Mouse (Mus musculus): Measurements from ENCODE around the gene Upp2. TPM values are rescaled to one million over a fixed set of nuclear protein-coding genes. Genes with fewer than 3 reads are reported as not detected.

The Upp2 gene
- polyA plus RNA-seq, 1 experiment: 4.2 TPM

GRCm38 (mm10) chr2:58549960-58550359 is 17.1 kb upstream of the Upp2 start:
- no peak for DNase-seq (ENCODE audit: low read depth, low spot score)
- WGBS: 46% methylated on average over 6 of the region's 6 CpGs

- 68% methylated on average over 9 of the region's 9 CpGs for whole genome bisulfite sequencing
Measured at GRCm38 (mm10) chr2:58550488-58550887, 16.6 kb upstream of the Upp2 start.

GRCm38 (mm10) chr2:58551866-58552265 is 15.2 kb upstream of the Upp2 start:
- 81% methylated on average over 6 of the region's 6 CpGs for WGBS
- DNase-seq (ENCODE audit: low read depth, low spot score): no peak

More at GRCm38 (mm10) chr2:58550488-58550887, 16.6 kb upstream of the Upp2 start:
- DNase-seq (ENCODE audit: low read depth, low spot score): no peak

DNA sequence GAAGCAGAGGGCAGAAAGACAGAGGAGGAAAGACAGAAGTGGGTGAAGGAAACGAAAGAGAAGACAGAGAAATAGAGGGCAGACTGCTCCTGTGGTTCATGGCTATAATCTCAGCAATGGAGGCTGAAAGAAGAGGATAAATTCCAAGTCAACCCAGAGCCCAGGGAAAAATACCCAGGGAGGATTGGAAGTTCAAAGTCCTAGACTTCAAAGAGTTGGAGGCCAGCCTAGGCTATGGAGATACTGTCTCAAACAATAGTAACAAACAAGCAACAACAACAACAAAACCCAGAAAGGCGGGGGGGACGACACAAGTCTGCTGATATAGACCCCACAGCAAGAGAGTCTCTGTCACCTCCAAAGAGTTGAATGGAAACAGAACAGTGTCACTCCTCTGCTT is 14.8 kb upstream of the Upp2 start:
- DNase-seq (ENCODE audit: low read depth, low spot score): no peak
- WGBS: 52% methylated on average over 3 of the region's 3 CpGs

DNA sequence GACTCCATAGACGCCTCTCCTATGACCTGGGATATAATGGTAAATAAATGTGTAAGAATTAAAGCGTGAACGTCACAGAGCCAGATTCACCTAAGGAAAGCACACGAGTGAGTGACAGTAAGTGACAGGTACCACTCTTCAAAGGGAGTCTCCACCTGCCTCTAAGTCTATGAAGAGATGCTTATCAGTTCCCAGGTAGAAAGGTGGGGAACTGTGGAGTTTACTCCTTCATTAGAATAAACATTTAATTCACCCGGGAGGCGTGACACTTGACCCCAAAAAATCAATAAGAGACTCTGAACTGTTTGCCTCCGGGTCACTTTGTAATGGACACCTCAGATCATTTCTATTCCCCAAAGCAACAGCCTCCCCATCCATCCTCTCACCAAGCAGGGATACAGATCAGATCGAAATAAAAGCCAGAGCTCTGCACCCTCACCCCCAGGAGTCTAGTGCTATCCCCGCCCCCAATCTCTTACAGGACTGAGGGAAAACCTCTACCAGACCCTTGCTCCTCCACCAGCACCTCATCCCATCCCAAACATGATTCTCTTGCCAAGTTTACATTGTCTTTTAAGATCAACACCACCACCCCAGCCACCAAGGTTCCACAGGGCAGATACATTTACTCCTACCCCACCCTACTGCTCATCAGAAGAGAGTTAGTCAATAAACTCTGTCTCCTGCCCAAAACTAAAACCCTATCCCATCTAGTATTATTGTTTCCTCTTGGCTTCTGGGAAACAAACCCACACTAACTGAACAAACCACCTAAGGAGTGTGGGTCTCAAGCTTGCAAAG is 9.9 kb upstream of the Upp2 start:
- 61% methylated on average over 9 of the region's 9 CpGs for WGBS
- no peak for DNase-seq (ENCODE audit: low read depth, low spot score)

DNA sequence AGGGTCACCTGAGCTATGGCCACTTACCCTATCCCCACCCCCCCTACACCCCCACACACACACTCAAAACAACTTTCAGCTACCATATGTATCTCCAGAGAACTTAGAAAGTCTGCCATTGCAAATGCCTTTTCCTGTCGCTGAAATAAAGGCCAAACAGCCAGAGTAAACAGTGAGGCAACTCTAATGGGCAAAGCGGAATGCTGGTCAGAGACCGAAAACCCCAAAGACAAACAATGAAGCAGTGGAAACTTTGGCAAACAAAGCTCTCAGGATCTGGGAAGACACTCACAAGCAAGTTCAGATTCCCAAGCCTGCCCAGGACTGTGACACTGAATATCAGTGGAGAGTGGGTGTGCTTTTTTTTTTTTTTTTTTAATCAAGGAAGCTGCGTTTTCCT is 5.0 kb upstream of the Upp2 start:
- WGBS: 42% methylated on average over 4 of the region's 4 CpGs
- DNase-seq (ENCODE audit: low read depth, low spot score): no peak

GRCm38 (mm10) chr2:58565267-58565666 is 1.8 kb upstream of the Upp2 start:
- DNase-seq (ENCODE audit: low read depth, low spot score): no peak
- 51% methylated on average over 6 of the region's 6 CpGs for WGBS

- no peak for DNase-seq (ENCODE audit: low read depth, low spot score)
- 25% methylated on average over 6 of the region's 6 CpGs for WGBS
Measured at GRCm38 (mm10) chr2:58566049-58566409, 1.1 kb upstream of the Upp2 start.

- DNase-seq (ENCODE audit: low read depth, low spot score): no peak
- 2% methylated on average over 70 of the region's 78 CpGs for WGBS
Measured at GRCm38 (mm10) chr2:58566410-58567065, 560 bp upstream of the Upp2 start.

GRCm38 (mm10) chr2:58567866-58568719 is 995 bp downstream of the Upp2 start:
- DNase-seq (ENCODE audit: low read depth, low spot score): no peak
- 9% methylated on average over 12 of the region's 12 CpGs for WGBS

- 71% methylated on average over 4 of the region's 4 CpGs for WGBS
- no peak for DNase-seq (ENCODE audit: low read depth, low spot score)
Measured at GRCm38 (mm10) chr2:58568841-58569645, 1.9 kb downstream of the Upp2 start.

- WGBS: 77% methylated on average over 2 of the region's 2 CpGs
Measured at GRCm38 (mm10) chr2:58574167-58574566, 7.1 kb downstream of the Upp2 start.

DNA sequence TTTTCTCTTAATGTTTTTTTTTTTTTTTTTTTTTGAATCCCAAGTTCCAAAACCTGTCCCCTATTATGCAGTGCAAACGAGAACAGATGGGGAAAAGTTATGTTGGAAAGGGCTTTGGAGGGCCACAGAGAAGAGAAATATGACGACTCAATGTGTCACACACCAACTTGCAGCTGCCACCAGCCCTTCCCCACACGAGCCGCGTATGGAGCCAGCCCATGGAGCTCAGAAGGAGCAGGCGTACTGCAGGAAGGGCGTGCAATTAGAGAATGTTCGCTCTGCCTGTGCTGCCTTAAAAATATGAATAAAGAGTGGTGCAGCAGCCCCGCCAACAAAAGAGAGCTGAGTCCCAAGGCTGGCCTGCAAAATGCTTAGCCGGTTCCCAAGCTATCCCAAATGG is 19.2 kb downstream of the Upp2 start:
- DNase-seq (ENCODE audit: low read depth, low spot score): no peak
- 76% methylated on average over 10 of the region's 10 CpGs for WGBS

More at GRCm38 (mm10) chr2:58574167-58574566, 7.1 kb downstream of the Upp2 start:
- DNase-seq (ENCODE audit: low read depth, low spot score): no peak

DNA sequence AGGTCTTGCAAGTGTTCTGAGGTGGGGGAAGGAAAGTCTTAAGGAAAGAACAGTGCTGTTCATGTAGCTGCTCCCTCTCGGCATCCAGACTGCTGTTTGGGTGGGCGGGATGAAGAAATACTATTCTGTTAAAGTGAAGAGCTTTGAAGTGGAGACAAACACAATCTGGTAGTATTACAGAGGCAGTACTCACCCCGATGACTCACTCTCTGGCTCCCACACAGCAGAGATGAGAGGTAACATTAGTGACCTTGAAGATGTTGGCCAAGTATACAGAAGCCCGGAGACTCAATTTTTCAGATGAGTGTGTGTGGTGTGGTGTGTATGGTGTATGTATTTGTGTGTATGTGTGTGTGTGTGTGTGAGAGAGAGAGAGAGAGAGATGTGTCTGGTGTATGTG is 22.5 kb downstream of the Upp2 start:
- DNase-seq (ENCODE audit: low read depth, low spot score): no peak
- whole genome bisulfite sequencing: 28% methylated on average over 4 of the region's 4 CpGs

- 88% methylated on average over 1 of the region's 1 CpGs for WGBS
- DNase-seq (ENCODE audit: low read depth, low spot score): no peak
Measured at GRCm38 (mm10) chr2:58590055-58590454, 23.0 kb downstream of the Upp2 start.

GRCm38 (mm10) chr2:58595350-58595749 is 28.3 kb downstream of the Upp2 start:
- WGBS: 70% methylated on average over 9 of the region's 9 CpGs
- DNase-seq (ENCODE audit: low read depth, low spot score): no peak

- no peak for DNase-seq (ENCODE audit: low read depth, low spot score)
- WGBS: 80% methylated on average over 17 of the region's 17 CpGs
Measured at GRCm38 (mm10) chr2:58596774-58597342, 29.8 kb downstream of the Upp2 start.

- no peak for DNase-seq (ENCODE audit: low read depth, low spot score)
- 98% methylated on average over 3 of the region's 3 CpGs for WGBS
Measured at GRCm38 (mm10) chr2:58597556-58597955, 30.5 kb downstream of the Upp2 start.

DNA sequence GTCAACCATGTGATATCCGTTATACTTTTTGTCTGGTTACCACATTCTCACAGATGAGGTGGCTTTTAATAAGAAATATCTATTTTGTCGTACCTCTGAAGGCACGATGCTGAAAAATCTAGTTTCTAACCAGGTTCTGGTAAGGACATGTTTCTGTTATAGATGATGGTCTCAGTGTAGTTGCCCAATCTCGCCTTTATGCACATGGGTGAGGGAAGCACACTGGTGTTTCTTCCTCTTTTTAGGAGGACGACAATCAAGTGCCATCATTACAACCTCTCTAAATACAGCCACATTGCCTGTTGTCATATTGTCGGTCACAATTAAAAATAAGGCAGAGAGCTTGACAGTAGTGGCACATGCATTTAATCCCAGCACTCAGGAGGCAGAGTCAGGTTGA is 32.5 kb downstream of the Upp2 start:
- DNase-seq (ENCODE audit: low read depth, low spot score): no peak
- WGBS: 88% methylated on average over 6 of the region's 6 CpGs
